ENCODE assay signal across 27 mouse cellular contexts in the genomic region with DNA sequence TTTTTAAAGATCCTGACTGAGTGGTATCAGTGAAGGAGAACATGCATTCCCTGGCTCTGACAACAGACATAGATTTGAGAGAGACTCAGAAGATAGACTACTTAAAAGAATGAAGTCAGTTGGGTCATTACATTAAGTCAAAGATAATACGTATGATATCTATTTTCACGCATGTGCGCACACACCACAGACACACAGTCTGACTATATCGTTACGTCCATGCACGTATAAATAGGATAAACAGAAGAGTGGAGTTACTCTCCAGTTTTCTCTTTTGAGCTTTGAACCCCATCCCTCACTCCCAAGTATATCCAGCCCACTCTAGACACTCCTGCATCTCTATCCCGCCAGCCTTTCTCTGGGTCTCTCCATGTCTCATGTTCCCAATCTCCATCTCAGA. TPM values are rescaled to one million over a fixed set of nuclear protein-coding genes. Genes with fewer than 3 reads are reported as not detected.
A peak's percentile ranks its signal among the peaks of the same experiment; 100 is the strongest.
DNase-seq lines count a peak whose midpoint lies in the region; ATAC-seq and TF ChIP-seq lines count a peak whose summit lies in the region.
"Had no signal": no experiment of that assay in that cellular context is flagged by ENCODE, and none has a peak within 500 bp of the region (broad histone marks: within the 10 kb centered on the region; RNA-seq: fewer than 3 reads in every experiment).

No protein-coding gene starts in this region.

- no peak for DNase-seq in heart, embryonic 10.5 days (ENCODE audit: low spot score)
- no peak for DNase-seq in heart, adult 18-20 months
- no peak for DNase-seq in liver, embryonic 13.5 days
- DNase-seq in liver, postnatal 0 days, result no peak
- no peak for DNase-seq in CH12.LX (ENCODE audit: extremely low read depth)
- no peak for DNase-seq in midbrain, embryonic 14.5 days
- DNase-seq in kidney, postnatal 10 days, result no peak
- DNase-seq: adrenal gland, adult 8-10 months; adrenal gland, postnatal 14 days; adrenal gland, postnatal 36 days; B cell, adult 2 months; cerebellum, adult 11-12 months; cerebellum, adult 2 months; cerebellum, adult 9-10 months; cerebellum, postnatal 10 days; cerebellum, postnatal 25 days had no signal

- H3K36me3 ChIP-seq in heart, embryonic 10.5 days, result no peaks in the 10 kb centered on the region
- no peaks in the 10 kb centered on the region for H3K36me3 ChIP-seq in liver, embryonic 13.5 days
- no peaks in the 10 kb centered on the region for H3K36me3 ChIP-seq in liver, postnatal 0 days (replicated peaks; ENCODE audit: insufficient read depth, low read length)
- H3K36me3 ChIP-seq in CH12.LX (replicated peaks in 1 of 2; ENCODE audit: control insufficient read depth in 1 of 2, insufficient read depth in 1 of 2, low read length in 1 of 2), result no peaks in the 10 kb centered on the region
- no peaks in the 10 kb centered on the region for H3K36me3 ChIP-seq in liver, embryonic 15.5 days (replicated peaks)
- no peaks in the 10 kb centered on the region for H3K36me3 ChIP-seq in midbrain, embryonic 14.5 days (ENCODE audit: control insufficient read depth, insufficient read depth, low read length)
- H3K36me3 ChIP-seq: embryonic facial prominence, embryonic 10.5 days; embryonic facial prominence, embryonic 12.5 days; forebrain, embryonic 15.5 days had no signal

- 0 out of 2 replicates have a peak overlapping the region, but pooled peaks have one; percentile 2 for H3K27ac ChIP-seq in heart, embryonic 10.5 days
- H3K27ac ChIP-seq in liver, embryonic 13.5 days, result peak overlapping the region; percentile 91
- no peak overlapping the region for H3K27ac ChIP-seq in liver, postnatal 0 days (ENCODE audit: low read depth)
- H3K27ac ChIP-seq in CH12.LX (ENCODE audit: insufficient read depth, low read depth), result no peak overlapping the region
- H3K27ac ChIP-seq in liver, embryonic 15.5 days (replicated peaks), result peak overlapping the region; percentile 88
- H3K27ac ChIP-seq in midbrain, embryonic 14.5 days (replicated peaks; ENCODE audit: low read depth, low read length), result no peak overlapping the region
- H3K27ac ChIP-seq: embryonic facial prominence, embryonic 10.5 days; embryonic facial prominence, embryonic 12.5 days; forebrain, embryonic 13.5 days; forebrain, embryonic 15.5 days had no signal

- peaks cover 4% of the 10 kb centered on the region; the same call in 1 of the 2 replicates for H3K27me3 ChIP-seq in heart, embryonic 10.5 days (ENCODE audit: insufficient read depth, poor library complexity, severe bottlenecking)
- H3K27me3 ChIP-seq in liver, embryonic 13.5 days, result no peaks in the 10 kb centered on the region
- no peaks in the 10 kb centered on the region for H3K27me3 ChIP-seq in liver, postnatal 0 days (ENCODE audit: insufficient read depth, low read length)
- no peaks in the 10 kb centered on the region for H3K27me3 ChIP-seq in CH12.LX (replicated peaks)
- no peaks in the 10 kb centered on the region for H3K27me3 ChIP-seq in liver, embryonic 15.5 days
- no peaks in the 10 kb centered on the region for H3K27me3 ChIP-seq in midbrain, embryonic 14.5 days (ENCODE audit: control insufficient read depth, insufficient read depth, low read length)
- H3K27me3 ChIP-seq: embryonic facial prominence, embryonic 12.5 days; forebrain, embryonic 13.5 days; forebrain, embryonic 15.5 days had no signal

- 91% methylated on average over 7 of the region's 7 CpGs for WGBS in heart, embryonic 10.5 days
- WGBS in liver, embryonic 13.5 days (ENCODE audit: insufficient replicate concordance), result 74% methylated on average over 7 of the region's 7 CpGs
- 66% methylated on average over 7 of the region's 7 CpGs for WGBS in liver, postnatal 0 days (ENCODE audit: insufficient replicate concordance)
- 68% methylated on average over 7 of the region's 7 CpGs for WGBS in liver, embryonic 15.5 days (ENCODE audit: insufficient replicate concordance)
- WGBS in midbrain, embryonic 14.5 days, result 93% methylated on average over 7 of the region's 7 CpGs

- no peak for TF ChIP-seq CTCF in liver, postnatal 0 days (IDR thresholded peaks at IDR 0.05; ENCODE audit: low read depth)
- TF ChIP-seq CTCF in CH12.LX (conservative IDR thresholded peaks at IDR 0.05 in 1 of 2, IDR thresholded peaks at IDR 0.05 in 1 of 2; ENCODE audit: low read depth in 2 of 2, low read length in 2 of 2), result no peak

- no peak for TF ChIP-seq POLR2A in CH12.LX (IDR thresholded peaks at IDR 0.05; ENCODE audit: low read depth, low read length)

- H3K9ac ChIP-seq in liver, embryonic 13.5 days, result no peak overlapping the region
- H3K9ac ChIP-seq in liver, postnatal 0 days (replicated peaks), result no peak overlapping the region
- no peak overlapping the region for H3K9ac ChIP-seq in CH12.LX (ENCODE audit: insufficient read depth, low read depth)
- H3K9ac ChIP-seq in liver, embryonic 15.5 days, result no peak overlapping the region
- no peak overlapping the region for H3K9ac ChIP-seq in midbrain, embryonic 14.5 days (replicated peaks; ENCODE audit: low read length)
- H3K9ac ChIP-seq: embryonic facial prominence, embryonic 12.5 days; forebrain, embryonic 13.5 days; forebrain, embryonic 15.5 days had no signal

- H3K4me3 ChIP-seq in heart, embryonic 10.5 days, result no peak overlapping the region
- H3K4me3 ChIP-seq in liver, embryonic 13.5 days (replicated peaks), result no peak overlapping the region
- no peak overlapping the region for H3K4me3 ChIP-seq in liver, postnatal 0 days (ENCODE audit: low read depth, low read length)
- no peak overlapping the region for H3K4me3 ChIP-seq in CH12.LX (replicated peaks in 1 of 3; ENCODE audit: low read depth in 2 of 3, low read length in 2 of 3, poor library complexity in 1 of 3)
- no peak overlapping the region for H3K4me3 ChIP-seq in liver, embryonic 15.5 days (replicated peaks)
- H3K4me3 ChIP-seq in midbrain, embryonic 14.5 days (replicated peaks; ENCODE audit: low read depth, low read length), result no peak overlapping the region
- H3K4me3 ChIP-seq: embryonic facial prominence, embryonic 10.5 days; embryonic facial prominence, embryonic 12.5 days; forebrain, embryonic 13.5 days; forebrain, embryonic 15.5 days had no signal

- dilution Hi-C loops in CH12.LX (cut with MboI; ENCODE audit: extremely low pct_ligation_motif_present, extremely low pct_unique_long_range_greater_than_20kb, low sequenced_read_pairs), result loop anchor here (25.0 kb wide), 1 partner anchor 142 kb away; no protein-coding TSS in a partner anchor

- in situ Hi-C loops in CH12.LX (cut with MboI; ENCODE audit: low pct_ligation_motif_present, low pct_unique_long_range_greater_than_20kb, low sequenced_read_pairs), result no loop called here

- no peak for ATAC-seq in liver, embryonic 13.5 days (ENCODE audit: low read depth)
- no peak for ATAC-seq in liver, postnatal 0 days
- no peak for ATAC-seq in liver, embryonic 15.5 days (ENCODE audit: insufficient read depth)
- no peak for ATAC-seq in midbrain, embryonic 14.5 days (ENCODE audit: low FRiP score, low TSS enrichment)
- ATAC-seq: activated CD4-positive, CD25-positive, alpha-beta regulatory T cell, adult 4 months; CD4-positive, CD25-positive, alpha-beta regulatory T cell, adult 4 months; forebrain, embryonic 13.5 days; forebrain, embryonic 15.5 days; Patski had no signal

- H3K4me1 ChIP-seq in heart, embryonic 10.5 days, result peaks cover 12% of the 10 kb centered on the region
- peaks cover 97% of the 10 kb centered on the region for H3K4me1 ChIP-seq in liver, embryonic 13.5 days (replicated peaks)
- H3K4me1 ChIP-seq in liver, postnatal 0 days (ENCODE audit: insufficient read depth), result peaks cover 45% of the 10 kb centered on the region
- H3K4me1 ChIP-seq in CH12.LX (ENCODE audit: control insufficient read depth in 1 of 2, insufficient read depth in 2 of 2), result peaks cover 2 to 5% of the 10 kb centered on the region in 2 experiments; a peak in 2 of 4 replicates
- H3K4me1 ChIP-seq in liver, embryonic 15.5 days (replicated peaks), result peaks cover 97% of the 10 kb centered on the region
- peaks cover 7% of the 10 kb centered on the region; the same call in 1 of the 2 replicates for H3K4me1 ChIP-seq in midbrain, embryonic 14.5 days (ENCODE audit: control insufficient read depth, insufficient read depth, low read length)

- no peak for TF ChIP-seq EP300 in liver, postnatal 0 days (IDR thresholded peaks at IDR 0.05; ENCODE audit: low read depth)
- no peak for TF ChIP-seq EP300 in CH12.LX (IDR thresholded peaks at IDR 0.05; ENCODE audit: low read length)

- H3K79me2 ChIP-seq in CH12.LX (replicated peaks; ENCODE audit: control insufficient read depth, extremely low read depth, insufficient read depth, poor library complexity, severe bottlenecking), result no peaks in the 10 kb centered on the region

- no peak for TF ChIP-seq RAD21 in CH12.LX (IDR thresholded peaks at IDR 0.05; ENCODE audit: low read depth, low read length)

- no peaks in the 10 kb centered on the region for H3K9me3 ChIP-seq in heart, embryonic 10.5 days
- H3K9me3 ChIP-seq in liver, embryonic 13.5 days (replicated peaks), result no peaks in the 10 kb centered on the region
- H3K9me3 ChIP-seq in liver, postnatal 0 days (ENCODE audit: low read length), result no peaks in the 10 kb centered on the region
- no peaks in the 10 kb centered on the region for H3K9me3 ChIP-seq in CH12.LX (replicated peaks; ENCODE audit: low read length)
- no peaks in the 10 kb centered on the region for H3K9me3 ChIP-seq in liver, embryonic 15.5 days (replicated peaks)
- H3K9me3 ChIP-seq in midbrain, embryonic 14.5 days (ENCODE audit: control insufficient read depth, low read length), result no peaks in the 10 kb centered on the region
- H3K9me3 ChIP-seq: embryonic facial prominence, embryonic 10.5 days; embryonic facial prominence, embryonic 12.5 days; forebrain, embryonic 13.5 days; forebrain, embryonic 15.5 days had no signal

- no peak overlapping the region for H3K4me2 ChIP-seq in liver, embryonic 13.5 days
- H3K4me2 ChIP-seq in liver, postnatal 0 days (ENCODE audit: low read depth, low read length), result no peak overlapping the region
- H3K4me2 ChIP-seq in CH12.LX (ENCODE audit: insufficient read depth, low read depth, poor library complexity, severe bottlenecking), result no peak overlapping the region
- no peak overlapping the region for H3K4me2 ChIP-seq in liver, embryonic 15.5 days
- no peak overlapping the region for H3K4me2 ChIP-seq in midbrain, embryonic 14.5 days (ENCODE audit: low read length)
- H3K4me2 ChIP-seq: embryonic facial prominence, embryonic 12.5 days; forebrain, embryonic 13.5 days; forebrain, embryonic 15.5 days had no signal

TF ChIP-seq in CH12.LX, 34 proteins besides CTCF, POLR2A, EP300 and RAD21 (continues in another document):
- TF ChIP-seq MXI1 (IDR thresholded peaks at IDR 0.05; ENCODE audit: low read depth, low read length) (no peak), NELFE (IDR thresholded peaks at IDR 0.05; ENCODE audit: low read depth, low read length) (no peak)

RNA-seq across cellular contexts. Expression of gene Asb17, which starts 40.0 kb away (rescaled TPM):
- polyA plus RNA-seq in heart, embryonic 10.5 days (2016; fragmentation: Nextera tagmentation; extraction: Ambion mirVana), result 1.0 and 2.0 TPM in 2 replicates
- not detected for total RNA-seq in heart, adult 18-20 months (2021)
- polyA plus RNA-seq in liver, embryonic 13.5 days (2015; fragmentation: Nextera tagmentation; extraction: Ambion mirVana), result 6.4 TPM in 2 replicates
- polyA plus RNA-seq in liver, postnatal 0 days (2015; fragmentation: Nextera tagmentation; extraction: Ambion mirVana), result 0.40 and 0.66 TPM in 2 replicates
- total RNA-seq in CH12.LX (2012; rRNA removed) (0.13 TPM in 2 replicates), CH12.LX (2014; rRNA removed) (not detected in 2 replicates)
- 0.27 TPM in 1 of 2 replicates, not detected in the other for polyA plus RNA-seq in CH12.LX (2012; ENCODE audit: insufficient read length, low read depth)
- polyA plus RNA-seq in liver, embryonic 15.5 days (2015; fragmentation: Nextera tagmentation; extraction: Ambion mirVana), result 2.6 and 3.0 TPM in 2 replicates
- polyA plus RNA-seq in midbrain, embryonic 14.5 days (2014; fragmentation: Nextera tagmentation; extraction: Ambion mirVana), result not detected in 2 replicates
- total RNA-seq: adrenal gland, adult 18-20 months; adrenal gland, adult 8-10 months; adrenal gland, postnatal 14 days; adrenal gland, postnatal 36 days; ES-E14 had no signal
- polyA plus RNA-seq: CD4-positive, CD25-positive, alpha-beta regulatory T cell, adult 4 months; cerebellum, adult 2 months; cortical plate, adult 2 months; forebrain, embryonic 13.5 days had no signal

Comparison
In these comparisons a context has a peak if more than half of its experiments do, and no peak if none do; other contexts are left out.
1. H3K27ac ChIP-seq: peak in heart, embryonic 10.5 days (single experiment), liver, embryonic 13.5 days (single experiment) and liver, embryonic 15.5 days (single experiment); none in liver, postnatal 0 days (single experiment), CH12.LX (single experiment) and midbrain, embryonic 14.5 days (single experiment).